Mouse (Mus musculus) liver, embryonic 15.5 days (tissue): ENCODE results near the gene Tcf19. TPM values are rescaled to one million over a fixed set of nuclear protein-coding genes. Genes with fewer than 3 reads are reported as not detected.
A peak's percentile ranks its signal among the peaks of the same experiment; 100 is the strongest.
"Not testable (repeated sequence)": the region's sequence is repeated elsewhere in the genome, so short reads cannot be mapped to it uniquely, and the experiment has no call there.

Experiments used
- ATAC-seq: fragments of 200-750 bp; cut with Nextera tagmentation; 2 replicates; pipeline ENCODE4 v1.8.0; 2017; ENCODE audit warnings: moderate number of reproducible peaks, mild to moderate bottlenecking, moderate library complexity; ENCODE audit not compliant: insufficient read depth
- H3K27ac ChIP-seq: fragments of 300-500 bp; sonication (generic); replicated peaks from 2 replicates; pipeline ENCODE4 v1.5.1; 2015; ENCODE audit warnings: mild to moderate bottlenecking, inconsistent platforms
- H3K27me3 ChIP-seq: fragments of 300-500 bp; sonication (generic); 2 replicates; pipeline ENCODE4 v1.6.1; 2015; ENCODE audit warnings: mild to moderate bottlenecking, inconsistent platforms
- H3K36me3 ChIP-seq: fragments of 300-500 bp; sonication (generic); replicated peaks from 2 replicates; pipeline ENCODE4 v1.6.1; 2015; ENCODE audit warnings: moderate library complexity, mild to moderate bottlenecking, inconsistent platforms
- H3K4me1 ChIP-seq: fragments of 300-500 bp; sonication (generic); replicated peaks from 2 replicates; pipeline ENCODE4 v1.6.1; 2015; ENCODE audit warnings: inconsistent platforms
- H3K4me2 ChIP-seq: fragments of 300-500 bp; sonication (generic); 2 replicates; pipeline ENCODE4 v1.6.1; 2015; ENCODE audit warnings: moderate library complexity, mild to moderate bottlenecking, inconsistent platforms
- H3K4me3 ChIP-seq: fragments of 300-500 bp; sonication (generic); replicated peaks from 2 replicates; pipeline ENCODE4 v1.5.1; 2015; ENCODE audit warnings: mild to moderate bottlenecking, inconsistent platforms
- H3K9ac ChIP-seq: fragments of 300-500 bp; sonication (generic); 2 replicates; pipeline ENCODE4 v1.6.1; 2015; ENCODE audit warnings: moderate library complexity, mild to moderate bottlenecking, inconsistent platforms
- H3K9me3 ChIP-seq: fragments of 300-500 bp; sonication (generic); replicated peaks from 2 replicates; pipeline ENCODE4 v1.6.1; 2016; ENCODE audit warnings: inconsistent platforms
- WGBS: fragments of 180-500 bp; shearing (Covaris S2); methylation state at CpG from one replicate; pipeline ENCODE4 v1.1.7; 2015; ENCODE audit warnings: mixed read lengths; ENCODE audit not compliant: insufficient replicate concordance; 5-methylcytosine and 5-hydroxymethylcytosine counted together
- polyA plus RNA-seq: library from polyadenylated mRNA; unstranded; fragments of >200 nt; fragmentation: Nextera tagmentation; extraction: Ambion mirVana; gene quantifications from 2 replicates; pipeline ENCODE4 v1.2.1, GENCODE M21; 2015

The Tcf19 gene
- polyA plus RNA-seq, 1 experiment from 2014 or later = 44.6 TPM

DNA sequence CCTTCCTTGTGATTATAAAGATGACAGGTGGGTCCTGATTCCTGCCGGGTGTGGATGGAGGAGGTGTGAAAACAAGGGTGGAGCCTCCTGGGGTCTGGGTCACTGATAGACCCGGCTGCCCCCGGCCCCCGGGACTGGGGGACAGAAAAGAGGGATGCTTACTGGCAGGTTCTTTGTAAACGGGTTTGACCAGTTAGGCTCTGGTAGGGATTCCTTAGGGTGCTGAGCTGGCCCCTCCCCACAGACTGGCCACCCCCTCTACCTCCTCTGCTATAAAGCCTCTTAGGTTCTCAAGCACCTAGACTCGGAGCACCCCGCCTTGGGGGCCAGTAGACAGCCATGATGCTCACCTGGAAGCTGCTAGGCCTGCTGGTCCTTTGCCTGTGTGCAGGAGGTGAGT lies 16.3 kb upstream of the Tcf19 start, which contains the start of gene Psors1c2:
Psors1c2 (plus strand) TSS at position 301 of the 400 bp plus-strand sequence.
- Histone ChIP-seq H3K4me1 (no peaks in the 10 kb centered on the region), H3K9me3 (no peaks in the 10 kb centered on the region), H3K4me3 (no peak within 1 kb of the TSS), H3K9ac (no peak within 1 kb of the TSS), H3K4me2 (no peak within 1 kb of the TSS), H3K36me3 (peaks cover 29% of the 10 kb centered on the region), H3K27ac (no peak within 1 kb of the TSS), H3K27me3 (peaks cover 7% of the 10 kb centered on the region; the same call in 1 of the 2 replicates)
- no peak for ATAC-seq
- 21% methylated on average over 7 of the region's 7 CpGs for WGBS

DNA sequence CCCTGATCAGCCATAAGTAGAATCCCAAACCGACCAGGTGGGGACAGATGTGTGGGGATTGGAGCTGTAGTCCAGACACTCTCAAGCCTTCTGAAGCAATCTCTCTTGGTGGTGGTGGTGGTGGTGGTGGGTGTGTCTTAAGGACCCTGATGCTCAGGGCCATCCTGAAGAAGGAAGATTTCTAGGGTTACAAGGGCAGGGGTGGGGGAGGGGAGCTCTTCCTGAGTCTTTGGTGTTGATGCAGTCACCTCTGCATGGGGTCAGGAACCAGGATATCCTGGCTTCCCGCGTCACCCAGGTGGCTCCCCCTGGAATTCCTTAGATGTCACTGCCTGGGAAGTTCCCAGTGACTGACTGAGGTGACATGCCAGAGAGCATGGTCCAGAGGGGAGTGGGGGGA lies 15.7 kb upstream of the Tcf19 start:
- WGBS = 9% methylated on average over 3 of the region's 3 CpGs
- Histone ChIP-seq H3K4me3 (no peak overlapping the region), H3K27ac (no peak overlapping the region), H3K36me3 (peaks cover 29% of the 10 kb centered on the region), H3K4me1 (no peaks in the 10 kb centered on the region), H3K9me3 (no peaks in the 10 kb centered on the region), H3K27me3 (peaks cover 7% of the 10 kb centered on the region; the same call in 1 of the 2 replicates), H3K9ac (no peak overlapping the region), H3K4me2 (no peak overlapping the region)
- ATAC-seq = no peak

DNA sequence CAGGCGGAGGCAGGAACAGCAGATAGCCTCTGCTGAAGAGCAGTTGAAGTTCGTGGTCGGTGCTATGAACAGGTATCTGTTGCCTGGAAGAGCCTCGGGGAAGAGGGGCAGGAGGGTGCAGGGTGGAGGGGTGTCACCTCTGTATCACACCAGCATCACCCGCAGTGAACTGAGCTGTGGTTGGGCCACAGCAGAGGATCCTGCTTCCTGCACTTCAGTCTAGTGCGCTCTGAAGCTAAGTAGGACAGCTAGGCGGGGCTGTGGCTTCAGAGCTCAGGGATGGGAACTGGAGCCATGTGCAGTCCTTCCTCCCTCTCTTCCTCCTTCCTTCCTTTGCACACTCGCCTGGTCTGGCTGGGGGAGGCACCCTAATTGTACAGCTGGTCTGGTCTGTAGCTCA lies 10.0 kb upstream of the Tcf19 start:
- 38% methylated on average over 8 of the region's 8 CpGs for WGBS
- no peak overlapping the region for H3K27ac ChIP-seq
- no peak for ATAC-seq
- H3K27me3 ChIP-seq = no peaks in the 10 kb centered on the region
- no peak overlapping the region for H3K4me2 ChIP-seq
- H3K4me3 ChIP-seq = no peak overlapping the region
- no peaks in the 10 kb centered on the region for H3K9me3 ChIP-seq
- no peaks in the 10 kb centered on the region for H3K4me1 ChIP-seq
- no peak overlapping the region for H3K9ac ChIP-seq
- H3K36me3 ChIP-seq = peaks cover 59% of the 10 kb centered on the region

DNA sequence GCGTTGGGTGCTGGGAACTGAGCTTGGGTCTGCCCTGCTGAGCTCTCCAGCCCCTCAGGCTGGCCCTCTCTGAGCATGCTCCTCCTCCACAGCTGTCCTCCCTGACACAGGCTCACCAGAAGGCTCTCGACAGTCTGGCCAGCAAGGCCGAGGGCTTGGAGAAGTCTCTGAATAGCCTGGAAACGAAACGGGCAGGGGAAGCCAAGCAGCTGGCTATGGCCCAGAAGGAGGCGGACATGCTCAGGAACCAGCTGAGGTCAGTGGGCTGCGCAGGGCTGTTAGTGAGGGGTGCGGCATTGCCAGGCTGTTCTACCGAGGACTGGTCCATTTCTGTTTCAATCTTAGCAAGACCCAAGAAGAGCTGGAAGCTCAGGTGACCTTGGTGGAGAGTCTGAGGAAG lies 7.7 kb upstream of the Tcf19 start:
- Histone ChIP-seq H3K27ac (no peak overlapping the region), H3K27me3 (no peaks in the 10 kb centered on the region), H3K9ac (no peak overlapping the region), H3K36me3 (peaks cover 55% of the 10 kb centered on the region), H3K4me1 (no peaks in the 10 kb centered on the region), H3K4me3 (no peak overlapping the region), H3K4me2 (no peak overlapping the region), H3K9me3 (no peaks in the 10 kb centered on the region)
- 79% methylated on average over 9 of the region's 9 CpGs for WGBS
- ATAC-seq = no peak; the same call in 1 of the 2 replicates

DNA sequence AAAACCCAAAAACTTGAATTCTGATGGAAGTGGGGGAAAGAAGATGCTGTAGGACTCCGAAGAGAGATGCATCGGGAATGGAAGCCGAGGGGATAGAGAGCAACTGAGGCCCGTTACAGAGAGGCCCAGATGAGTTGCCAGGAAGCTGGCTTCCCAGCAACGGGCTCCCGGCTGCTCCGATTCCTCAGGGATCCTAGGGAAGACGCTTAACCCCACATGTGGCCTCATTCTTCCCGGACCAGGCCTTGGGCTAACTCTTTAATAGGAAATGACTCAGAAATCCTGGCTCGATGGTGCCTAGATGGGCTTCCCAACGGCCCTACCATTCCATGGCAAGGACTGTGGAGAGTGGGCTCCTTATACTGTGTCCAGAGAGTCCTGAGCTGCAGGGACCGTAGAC lies 902 bp upstream of the Tcf19 start:
- Histone ChIP-seq H3K27ac (peak overlapping the region; percentile 78), H3K4me3 (peak overlapping the region; percentile 72), H3K4me1 (peaks cover 43% of the 10 kb centered on the region), H3K4me2 (peak overlapping the region; percentile 87), H3K27me3 (no peaks in the 10 kb centered on the region), H3K9me3 (no peaks in the 10 kb centered on the region), H3K36me3 (peaks cover 38% of the 10 kb centered on the region), H3K9ac (peak overlapping the region; percentile 61)
- ATAC-seq = no peak
- 14% methylated on average over 12 of the region's 12 CpGs for WGBS

DNA sequence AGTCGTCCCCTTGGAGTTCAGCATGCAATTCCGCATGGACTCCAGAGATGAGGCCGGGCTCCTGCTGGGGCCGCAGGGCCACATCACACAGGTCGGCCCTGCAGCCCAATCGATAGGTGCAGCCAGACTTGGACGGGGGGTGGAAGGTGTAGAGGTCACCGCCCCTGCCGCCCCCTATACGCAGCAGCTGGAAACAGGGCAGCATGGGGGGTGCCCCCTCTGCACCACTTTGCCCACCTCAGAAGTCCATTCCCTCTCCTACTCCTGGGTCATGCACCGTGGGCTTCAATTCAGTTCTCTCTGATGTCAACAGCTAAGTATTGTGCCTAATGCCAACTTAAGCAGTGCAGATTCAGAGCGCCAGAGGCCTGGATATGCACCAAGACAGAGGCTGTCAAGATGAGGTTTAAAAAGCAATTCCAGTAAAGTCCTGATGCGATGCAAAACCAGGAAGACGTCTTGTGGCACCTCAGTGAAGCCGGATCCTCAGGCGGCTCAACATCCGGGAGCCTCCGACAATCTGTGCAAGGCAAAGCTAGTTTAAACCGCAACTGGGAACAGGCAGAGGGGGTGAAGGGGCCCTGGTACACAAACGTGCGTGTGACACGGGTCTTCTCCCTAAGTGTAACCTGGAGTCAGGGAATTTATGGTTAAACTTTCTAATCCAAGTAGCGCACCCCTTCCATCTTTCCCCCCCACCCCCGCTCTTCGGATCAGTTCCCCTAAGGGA lies 548 bp downstream of the Tcf19 start:
- ATAC-seq = peak; percentile 3; the same call in 1 of the 2 replicates
- H3K36me3 ChIP-seq = peaks cover 35% of the 10 kb centered on the region
- peaks cover 43% of the 10 kb centered on the region for H3K4me1 ChIP-seq
- no peaks in the 10 kb centered on the region for H3K27me3 ChIP-seq
- WGBS = 9% methylated on average over 25 of the region's 25 CpGs
- no peaks in the 10 kb centered on the region for H3K9me3 ChIP-seq
- H3K9ac ChIP-seq = peak overlapping the region; percentile 64
- peak overlapping the region; percentile 87 for H3K4me2 ChIP-seq
- H3K27ac ChIP-seq = peak overlapping the region; percentile 35
- peak overlapping the region; percentile 72 for H3K4me3 ChIP-seq

DNA sequence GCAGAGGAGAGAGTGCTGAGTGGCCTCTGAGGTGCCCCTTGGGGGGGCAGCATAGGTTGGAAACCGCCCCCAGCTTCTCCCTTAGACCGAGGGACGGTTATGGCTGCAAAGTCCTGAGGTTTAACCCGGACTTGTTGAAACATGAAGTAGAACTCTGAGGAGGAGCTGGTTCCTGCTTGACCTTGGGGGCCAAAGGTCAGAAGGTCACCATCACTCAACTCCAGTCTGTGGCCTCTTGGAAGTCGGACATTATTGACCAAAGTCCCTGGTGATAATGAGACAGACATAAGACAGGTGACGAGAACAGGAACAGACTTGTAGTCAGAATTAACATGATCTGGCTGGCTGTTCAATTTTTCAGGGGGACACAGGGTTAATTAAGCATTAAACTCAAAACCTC lies 1.9 kb downstream of the Tcf19 start:
- Histone ChIP-seq H3K4me2 (peak overlapping the region; percentile 87), H3K27ac (no peak overlapping the region), H3K36me3 (peaks cover 28% of the 10 kb centered on the region), H3K4me3 (peak overlapping the region; percentile 72), H3K4me1 (peaks cover 43% of the 10 kb centered on the region), H3K27me3 (peaks cover 1% of the 10 kb centered on the region; the same call in 1 of the 2 replicates), H3K9ac (peak overlapping the region; percentile 64), H3K9me3 (no peaks in the 10 kb centered on the region)
- 74% methylated on average over 6 of the region's 6 CpGs for WGBS
- ATAC-seq = no peak

DNA sequence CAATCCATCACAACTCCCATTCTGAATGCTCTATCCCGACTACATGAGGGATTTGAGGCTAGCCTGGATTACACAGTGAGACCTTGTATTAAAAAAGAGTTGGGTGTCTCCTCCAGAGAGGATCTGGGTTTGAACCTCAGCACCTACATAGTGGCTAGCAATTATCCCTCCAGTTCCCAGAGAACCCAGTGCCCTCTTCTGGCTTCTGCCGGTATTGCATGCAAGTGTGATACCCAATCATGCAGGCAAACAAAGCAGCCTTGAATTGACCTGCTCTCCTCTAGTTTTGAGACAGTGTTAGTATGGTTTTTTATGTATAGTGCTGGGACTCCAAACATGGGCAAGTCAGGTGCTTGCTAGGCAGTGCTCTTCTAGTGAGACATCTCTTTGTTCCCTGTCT lies 2.7 kb downstream of the Tcf19 start:
- peak overlapping the region; percentile 87 for H3K4me2 ChIP-seq
- H3K4me1 ChIP-seq = peaks cover 43% of the 10 kb centered on the region
- H3K27ac ChIP-seq = no peak overlapping the region
- H3K4me3 ChIP-seq = peak overlapping the region; percentile 72
- H3K27me3 ChIP-seq = peaks cover 10% of the 10 kb centered on the region
- peak overlapping the region; percentile 64 for H3K9ac ChIP-seq
- ATAC-seq = no peak
- 9% methylated on average over 2 of the region's 2 CpGs for WGBS
- H3K9me3 ChIP-seq = no peaks in the 10 kb centered on the region
- peaks cover 28% of the 10 kb centered on the region for H3K36me3 ChIP-seq

DNA sequence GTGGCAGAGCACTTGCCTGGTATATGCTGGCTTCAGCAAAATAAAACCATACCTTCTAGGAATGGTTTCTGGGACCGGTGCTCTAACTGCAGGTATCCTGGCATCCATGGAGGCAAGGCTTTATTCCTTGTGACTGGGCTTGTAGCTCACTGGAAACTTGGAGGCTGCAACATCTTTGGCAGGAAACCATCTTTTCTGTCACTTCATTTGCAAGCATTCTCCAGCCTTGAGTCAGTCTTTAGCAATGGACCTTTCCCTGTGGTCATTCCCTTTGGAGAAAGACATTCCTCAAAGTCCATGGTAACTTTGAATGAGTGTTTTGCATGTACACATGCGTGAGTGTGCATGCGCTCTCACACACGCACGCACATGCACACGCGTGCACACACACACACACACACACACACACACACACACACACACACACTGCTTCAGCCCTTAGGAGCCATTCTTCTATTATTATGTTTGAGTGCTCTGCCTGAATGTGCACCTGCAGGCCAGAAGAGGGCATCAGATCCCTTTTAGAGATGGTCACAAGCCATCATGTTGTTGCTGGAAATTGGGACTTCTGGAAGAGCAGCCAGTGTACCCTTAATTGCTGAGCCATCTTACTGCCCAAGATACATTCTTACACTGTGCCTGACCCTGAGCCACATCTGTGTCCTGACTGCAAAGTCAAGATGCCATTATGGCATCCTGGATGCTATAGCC lies 3.6 kb downstream of the Tcf19 start:
- Histone ChIP-seq H3K9ac (no peak overlapping the region), H3K27ac (no peak overlapping the region), H3K9me3 (no peaks in the 10 kb centered on the region), H3K4me2 (no peak overlapping the region), H3K27me3 (peaks cover 16% of the 10 kb centered on the region), H3K4me1 (peaks cover 39% of the 10 kb centered on the region), H3K4me3 (0 out of 2 replicates have a peak overlapping the region, but pooled peaks have one; percentile 7), H3K36me3 (peaks cover 28% of the 10 kb centered on the region)
- WGBS = 88% methylated on average over 7 of the region's 7 CpGs
- no peak for ATAC-seq

DNA sequence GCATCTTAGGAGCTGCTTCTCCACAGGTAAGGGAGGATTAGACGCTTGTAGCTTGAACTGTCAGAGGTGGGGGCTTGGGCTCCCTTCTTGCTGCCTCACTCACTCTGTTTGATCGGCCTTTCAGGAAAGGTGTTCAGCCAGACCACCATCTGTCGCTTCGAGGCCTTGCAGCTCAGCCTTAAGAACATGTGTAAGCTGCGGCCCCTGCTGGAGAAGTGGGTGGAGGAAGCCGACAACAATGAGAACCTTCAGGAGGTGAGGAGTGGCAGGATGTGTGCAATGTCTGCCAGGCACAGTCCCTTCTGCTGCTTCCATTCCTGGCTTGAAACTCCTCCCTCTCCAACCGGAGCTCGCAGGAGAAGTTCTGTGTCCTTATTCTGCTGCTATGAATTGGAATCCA lies 7.3 kb downstream of the Tcf19 start:
- no peak overlapping the region for H3K4me3 ChIP-seq
- H3K27ac ChIP-seq = no peak overlapping the region
- no peak overlapping the region for H3K9ac ChIP-seq
- peaks cover 22% of the 10 kb centered on the region for H3K36me3 ChIP-seq
- no peak for ATAC-seq
- no peak overlapping the region for H3K4me2 ChIP-seq
- WGBS = 18% methylated on average over 8 of the region's 8 CpGs
- H3K4me1 ChIP-seq = peaks cover 9% of the 10 kb centered on the region
- peaks cover 54% of the 10 kb centered on the region for H3K27me3 ChIP-seq
- no peaks in the 10 kb centered on the region for H3K9me3 ChIP-seq

DNA sequence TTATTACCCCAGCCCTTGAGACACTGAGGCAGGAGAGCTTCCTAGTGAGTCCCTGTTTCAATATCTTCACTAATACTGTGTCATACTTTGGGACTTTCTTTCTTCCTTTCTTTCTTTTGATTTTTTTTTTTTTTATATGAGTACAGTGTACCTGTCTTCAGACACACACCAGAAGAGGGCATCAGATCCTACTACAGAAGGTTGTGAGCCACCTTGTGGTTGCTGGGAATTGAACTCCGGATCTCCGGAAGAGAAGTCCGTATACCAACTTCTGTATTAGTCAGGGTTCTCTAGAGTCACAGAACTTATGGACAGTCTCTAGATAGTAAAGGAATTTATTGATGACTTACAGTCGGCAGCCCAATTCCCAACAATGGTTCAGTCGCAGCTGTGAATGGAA lies 8.3 kb downstream of the Tcf19 start:
- H3K4me1 ChIP-seq, H3K4me3 ChIP-seq, H3K9ac ChIP-seq, H3K9me3 ChIP-seq, ATAC-seq, H3K4me2 ChIP-seq, H3K27ac ChIP-seq: not testable (repeated sequence)
- Histone ChIP-seq H3K27me3 (peaks cover 64% of the 10 kb centered on the region), H3K36me3 (peaks cover 12% of the 10 kb centered on the region)
- 47% methylated on average over 5 of the region's 5 CpGs for WGBS
